Mouse (Mus musculus) skeletal muscle tissue, adult 2 months (tissue): Measurements from ENCODE around the gene Fut4.
"Not testable (repeated sequence)": the region's sequence is repeated elsewhere in the genome, so short reads cannot be mapped to it uniquely, and the experiment has no call there.

Experiments
- DNase-seq: peaks from one replicate; pipeline ENCODE4 v3.0.0-alpha.2; 2012; ENCODE audit warnings: low read depth, low spot score

The Fut4 gene

GRCm38 (mm10) chr9:14726005-14726404 lies 26.2 kb downstream of the Fut4 start:
- DNase-seq: no peak

- no peak for DNase-seq
These were observed 27.3 kb downstream of the Fut4 start for GRCm38 (mm10) chr9:14724755-14725420.

GRCm38 (mm10) chr9:14721610-14722009 lies 30.6 kb downstream of the Fut4 start:
- DNase-seq: no peak

GRCm38 (mm10) chr9:14720384-14720783 lies 31.8 kb downstream of the Fut4 start:
- no peak for DNase-seq

GRCm38 (mm10) chr9:14718332-14718691 lies 33.9 kb downstream of the Fut4 start:
- no peak for DNase-seq

GRCm38 (mm10) chr9:14717689-14718331 lies 34.4 kb downstream of the Fut4 start:
- peak; percentile 25 for DNase-seq

GRCm38 (mm10) chr9:14715258-14715657 lies 36.9 kb downstream of the Fut4 start:
- DNase-seq: no peak

GRCm38 (mm10) chr9:14710910-14711309 lies 41.3 kb downstream of the Fut4 start:
- no peak for DNase-seq

- DNase-seq: no peak
These were observed 46.7 kb downstream of the Fut4 start for GRCm38 (mm10) chr9:14705321-14706162.

- DNase-seq: not testable (repeated sequence)
These were observed 51.4 kb downstream of the Fut4 start for GRCm38 (mm10) chr9:14700795-14701194.

- no peak for DNase-seq
These were observed 52.9 kb downstream of the Fut4 start for GRCm38 (mm10) chr9:14699288-14699640.

GRCm38 (mm10) chr9:14698582-14699287 lies 53.5 kb downstream of the Fut4 start:
- peak; percentile 87 for DNase-seq
